Mouse (Mus musculus): ENCODE measurements around the gene Smtn. TPM values are rescaled to one million over a fixed set of nuclear protein-coding genes. Genes with fewer than 3 reads are reported as not detected.

The Smtn gene
- polyA plus RNA-seq, 1 experiment from 2014 or later, result 79.5 TPM

DNA sequence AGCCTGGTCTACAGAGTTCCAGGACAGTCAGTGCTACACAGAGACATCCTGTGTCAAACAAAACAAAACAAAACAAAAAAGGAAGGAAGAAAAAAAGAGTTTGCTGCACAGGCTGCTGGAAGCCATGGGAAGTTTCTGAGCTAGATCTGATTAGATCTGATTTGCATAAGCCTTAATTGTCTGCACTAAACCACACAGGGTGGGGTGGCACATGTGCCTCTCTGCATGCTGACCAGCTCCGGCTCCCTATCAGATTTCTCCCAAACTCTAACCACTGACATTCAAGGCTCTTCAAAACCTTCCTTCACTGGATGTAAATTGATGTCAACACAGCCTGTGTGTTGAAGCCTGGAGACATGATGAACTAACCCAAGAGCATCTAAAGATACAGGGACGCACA, 6.6 kb upstream of the Smtn start:
- Histone ChIP-seq H3K4me3 (no peak overlapping the region), H3K9ac (no peak overlapping the region), H3K4me1 (peaks cover 34% of the 10 kb centered on the region), H3K36me3 (no peaks in the 10 kb centered on the region), H3K27ac (replicated peaks) (peak overlapping the region; percentile 66; the same call in 1 of the 2 replicates), H3K9me3 (0 out of 2 replicates have a peak, but pooled peaks cover 7% of the 10 kb centered on the region), H3K27me3 (replicated peaks) (no peaks in the 10 kb centered on the region), H3K4me2 (no peak overlapping the region)
- WGBS, result 76% methylated on average over 2 of the region's 2 CpGs
- ATAC-seq (ENCODE audit: extremely low read depth, insufficient number of reproducible peaks, low FRiP score, low TSS enrichment), result no peak

DNA sequence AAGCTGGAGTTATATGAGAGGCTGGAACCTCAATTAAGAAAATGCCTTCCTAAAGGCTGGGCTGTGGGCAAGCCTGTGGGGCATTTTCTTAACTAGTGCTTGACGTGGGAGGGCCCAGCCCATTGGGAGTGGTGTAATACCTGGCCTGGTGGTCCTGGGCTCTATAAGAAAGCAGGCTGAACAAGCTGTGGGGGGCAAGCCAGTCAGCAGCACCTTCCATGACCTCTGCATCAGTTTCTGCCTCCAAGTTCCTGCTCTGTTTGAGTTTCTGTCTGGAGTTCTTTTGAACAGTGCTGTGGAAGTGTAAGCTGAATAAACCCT, 5.8 kb upstream of the Smtn start:
- Histone ChIP-seq H3K9ac (peak overlapping the region; percentile 52; the same call in 1 of the 2 replicates), H3K27ac (replicated peaks) (peak overlapping the region; percentile 66)
- no peak for ATAC-seq (ENCODE audit: extremely low read depth, insufficient number of reproducible peaks, low FRiP score, low TSS enrichment)

DNA sequence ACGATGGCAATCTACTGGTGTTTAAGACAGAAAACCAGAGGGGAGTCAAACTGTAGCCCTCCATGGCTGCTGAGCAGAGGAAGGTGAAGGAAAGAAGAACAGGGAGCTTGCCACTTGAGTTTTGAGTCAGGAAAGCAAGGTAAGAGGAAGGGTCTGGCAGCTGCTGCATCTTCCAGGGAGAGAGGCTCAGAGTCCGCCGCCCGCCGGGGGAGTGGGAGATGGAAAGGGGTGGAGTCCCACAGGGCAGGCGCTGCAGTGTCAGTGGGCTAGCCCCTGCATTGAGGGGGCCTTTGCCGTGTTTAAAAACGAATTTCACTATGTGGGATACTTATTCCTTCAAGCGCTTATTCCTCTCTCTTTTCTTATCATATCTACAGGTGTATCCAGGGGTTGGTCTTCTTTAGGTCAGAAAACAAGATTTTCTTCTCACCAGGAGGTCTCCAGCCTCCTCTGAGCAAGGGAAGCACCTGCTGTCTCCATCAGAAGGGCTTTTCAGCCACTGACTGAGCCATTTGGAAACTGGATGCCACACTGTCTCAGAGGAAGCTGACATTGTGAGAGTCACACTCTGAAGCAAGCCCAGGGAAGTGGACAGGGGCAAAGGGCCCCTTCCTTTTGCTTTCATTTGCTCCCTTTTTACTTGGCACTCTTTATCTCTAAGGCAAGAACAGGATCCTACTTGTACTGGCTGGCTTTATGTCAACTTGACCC, 5.3 kb upstream of the Smtn start:
- H3K36me3 ChIP-seq, result no peaks in the 10 kb centered on the region
- no peak for ATAC-seq (ENCODE audit: extremely low read depth, insufficient number of reproducible peaks, low FRiP score, low TSS enrichment)
- H3K27me3 ChIP-seq (replicated peaks), result no peaks in the 10 kb centered on the region
- H3K9ac ChIP-seq, result peak overlapping the region; percentile 52
- H3K4me2 ChIP-seq, result no peak overlapping the region
- 0 out of 2 replicates have a peak, but pooled peaks cover 7% of the 10 kb centered on the region for H3K9me3 ChIP-seq
- H3K27ac ChIP-seq (replicated peaks), result peak overlapping the region; percentile 66
- H3K4me3 ChIP-seq, result no peak overlapping the region
- 20% methylated on average over 9 of the region's 9 CpGs for WGBS
- peaks cover 34% of the 10 kb centered on the region for H3K4me1 ChIP-seq

More for the DNA sequence above, 5.8 kb upstream of the Smtn start:
- WGBS, result 33% methylated on average over 1 of the region's 1 CpGs
- Histone ChIP-seq H3K27me3 (replicated peaks) (no peaks in the 10 kb centered on the region), H3K4me2 (no peak overlapping the region), H3K4me3 (no peak overlapping the region), H3K4me1 (peaks cover 34% of the 10 kb centered on the region), H3K9me3 (0 out of 2 replicates have a peak, but pooled peaks cover 7% of the 10 kb centered on the region), H3K36me3 (no peaks in the 10 kb centered on the region)

DNA sequence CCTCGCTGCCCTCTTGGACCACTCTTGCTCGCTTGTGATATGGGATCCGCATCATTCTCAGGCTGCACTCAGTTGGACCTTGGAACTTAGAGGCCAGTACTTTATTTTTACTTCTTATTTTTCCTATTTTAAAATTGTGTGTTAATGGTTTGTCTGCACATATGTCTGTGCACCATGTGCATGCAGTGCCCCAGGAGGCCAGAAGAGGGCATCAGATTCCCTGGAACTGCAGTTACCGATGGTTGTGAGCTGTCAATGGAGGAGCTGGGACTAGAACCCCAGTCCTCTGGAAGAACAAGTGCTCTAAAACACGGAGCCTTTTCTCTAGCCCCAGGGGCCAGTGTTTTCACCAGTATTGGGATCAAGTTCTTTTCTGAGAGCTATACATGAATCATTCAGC, 4.0 kb upstream of the Smtn start:
- Histone ChIP-seq H3K27me3 (replicated peaks) (no peaks in the 10 kb centered on the region), H3K4me1 (peaks cover 37% of the 10 kb centered on the region), H3K9me3 (0 out of 2 replicates have a peak, but pooled peaks cover 7% of the 10 kb centered on the region), H3K9ac (no peak overlapping the region), H3K4me2 (no peak overlapping the region), H3K36me3 (no peaks in the 10 kb centered on the region), H3K27ac (replicated peaks) (no peak overlapping the region), H3K4me3 (no peak overlapping the region)
- WGBS, result 93% methylated on average over 5 of the region's 5 CpGs
- ATAC-seq (ENCODE audit: extremely low read depth, insufficient number of reproducible peaks, low FRiP score, low TSS enrichment), result no peak

DNA sequence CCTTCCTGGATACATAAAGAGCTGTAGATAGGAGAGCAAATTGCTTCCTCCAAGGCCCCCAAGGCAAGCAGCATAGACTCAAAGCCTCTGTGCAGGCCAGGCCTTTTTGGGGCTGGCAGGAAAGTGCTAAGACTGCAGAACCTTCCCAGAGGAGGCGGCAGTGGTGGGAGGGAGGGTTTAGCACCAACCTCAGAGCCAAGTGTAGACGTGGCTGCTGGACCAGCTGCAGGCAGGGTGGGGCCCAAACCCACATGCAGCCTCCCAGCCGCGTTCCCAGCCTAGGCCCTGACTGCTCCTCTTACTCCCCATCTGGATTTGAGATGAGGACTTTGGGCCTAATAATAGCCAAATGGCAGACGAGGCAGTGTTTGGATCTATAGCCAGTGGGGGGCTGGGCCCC, 2.6 kb upstream of the Smtn start:
- no peaks in the 10 kb centered on the region for H3K36me3 ChIP-seq
- no peak for ATAC-seq (ENCODE audit: extremely low read depth, insufficient number of reproducible peaks, low FRiP score, low TSS enrichment)
- no peak overlapping the region for H3K9ac ChIP-seq
- H3K27me3 ChIP-seq (replicated peaks), result no peaks in the 10 kb centered on the region
- 34% methylated on average over 5 of the region's 5 CpGs for WGBS
- H3K9me3 ChIP-seq, result 0 out of 2 replicates have a peak, but pooled peaks cover 7% of the 10 kb centered on the region
- H3K4me3 ChIP-seq, result no peak overlapping the region
- H3K27ac ChIP-seq (replicated peaks), result peak overlapping the region; percentile 8
- H3K4me1 ChIP-seq, result peaks cover 39% of the 10 kb centered on the region
- H3K4me2 ChIP-seq, result no peak overlapping the region

DNA sequence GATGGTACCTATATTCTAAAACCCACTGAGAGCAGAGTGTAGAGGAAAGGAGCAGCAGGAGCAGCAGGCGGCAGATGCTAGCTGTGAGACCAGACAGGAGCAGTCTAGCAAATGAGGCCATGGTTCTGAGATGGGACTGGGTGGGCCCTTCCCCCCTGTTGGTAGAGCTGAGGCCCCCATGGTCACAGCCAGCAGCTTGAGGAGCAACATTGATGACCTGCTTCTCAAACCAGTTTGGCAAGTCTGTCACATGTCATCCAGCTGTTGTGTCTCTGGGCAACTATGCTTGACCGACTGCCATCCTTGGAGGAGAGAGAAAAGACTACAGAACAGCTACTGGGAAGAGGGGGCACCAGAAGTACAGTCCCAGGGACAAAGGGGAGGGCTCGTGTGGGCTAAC, 1.5 kb upstream of the Smtn start:
- Histone ChIP-seq H3K4me3 (no peak overlapping the region), H3K36me3 (peaks cover 6% of the 10 kb centered on the region), H3K27ac (replicated peaks) (no peak overlapping the region), H3K27me3 (replicated peaks) (no peaks in the 10 kb centered on the region), H3K4me1 (peaks cover 46% of the 10 kb centered on the region), H3K9ac (no peak overlapping the region), H3K4me2 (no peak overlapping the region), H3K9me3 (0 out of 2 replicates have a peak, but pooled peaks cover 7% of the 10 kb centered on the region)
- ATAC-seq (ENCODE audit: extremely low read depth, insufficient number of reproducible peaks, low FRiP score, low TSS enrichment), result no peak
- WGBS, result 69% methylated on average over 3 of the region's 3 CpGs

DNA sequence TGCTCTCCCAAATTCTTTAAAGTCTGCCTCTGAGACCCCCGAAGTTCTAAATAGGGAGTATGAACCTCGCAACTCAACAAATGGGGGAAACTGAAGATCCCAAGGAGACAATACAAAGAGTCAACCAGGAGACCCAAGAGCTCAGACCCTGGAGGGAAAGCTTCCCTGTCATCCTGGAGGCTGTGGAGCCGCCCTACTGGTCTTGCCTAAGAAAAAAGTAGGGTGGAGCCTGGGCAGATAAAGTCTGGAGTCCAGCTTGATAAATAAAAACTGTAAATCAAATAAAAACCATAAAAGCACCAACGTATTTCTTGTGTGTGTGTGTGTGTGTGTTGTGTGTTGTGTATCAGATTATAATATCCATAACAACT, 601 bp downstream of the Smtn start:
- Histone ChIP-seq H3K4me1 (peaks cover 46% of the 10 kb centered on the region), H3K9ac (peak overlapping the region; percentile 77), H3K4me2 (peak overlapping the region; percentile 85), H3K4me3 (peak overlapping the region; percentile 74), H3K36me3 (peaks cover 14% of the 10 kb centered on the region), H3K27ac (replicated peaks) (no peak overlapping the region), H3K27me3 (replicated peaks) (no peaks in the 10 kb centered on the region), H3K9me3 (0 out of 2 replicates have a peak, but pooled peaks cover 7% of the 10 kb centered on the region)
- ATAC-seq (ENCODE audit: extremely low read depth, insufficient number of reproducible peaks, low FRiP score, low TSS enrichment), result no peak
- WGBS, result 70% methylated on average over 4 of the region's 4 CpGs

DNA sequence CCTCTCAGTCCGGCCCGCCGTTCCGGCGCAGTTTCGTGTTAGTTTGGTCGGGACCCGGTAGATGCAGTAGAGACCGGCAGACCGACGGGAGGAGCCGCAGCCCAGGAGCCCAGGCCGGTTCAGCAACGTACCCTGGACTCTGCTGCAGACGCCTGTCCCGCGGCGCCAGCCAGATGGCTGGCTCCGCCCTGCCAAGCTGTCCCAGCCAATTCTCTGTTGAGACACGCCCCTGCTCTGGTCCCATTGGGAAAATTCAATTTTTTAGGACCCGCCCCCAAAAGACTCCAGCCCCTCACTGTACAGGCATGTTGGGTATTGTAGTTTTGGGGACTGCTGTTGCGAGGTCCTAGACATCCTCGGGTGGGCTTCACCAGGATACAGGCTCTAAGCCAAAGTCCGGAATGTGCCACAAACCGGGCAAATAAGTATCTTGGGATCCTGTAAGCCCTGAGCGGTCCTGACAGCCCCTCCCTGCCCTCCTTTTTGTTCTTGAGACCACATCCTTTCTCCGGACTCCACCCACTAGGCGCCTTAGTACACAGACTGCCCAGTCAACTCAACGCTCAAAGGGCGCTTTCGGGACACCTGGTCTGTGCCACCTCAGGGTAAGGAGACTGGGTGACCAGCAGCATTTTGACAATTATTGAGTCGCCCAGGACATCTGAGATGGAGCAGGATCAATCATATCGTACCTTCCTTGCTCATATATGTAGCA, 1.1 kb downstream of the Smtn start:
- peaks cover 49% of the 10 kb centered on the region for H3K4me1 ChIP-seq
- no peaks in the 10 kb centered on the region for H3K27me3 ChIP-seq (replicated peaks)
- H3K27ac ChIP-seq (replicated peaks), result peak overlapping the region; percentile 67; the same call in 1 of the 2 replicates
- H3K36me3 ChIP-seq, result peaks cover 20% of the 10 kb centered on the region
- H3K9ac ChIP-seq, result peak overlapping the region; percentile 87
- whole genome bisulfite sequencing, result 5% methylated on average over 33 of the region's 33 CpGs
- H3K4me2 ChIP-seq, result peak overlapping the region; percentile 85
- 0 out of 2 replicates have a peak, but pooled peaks cover 1% of the 10 kb centered on the region for H3K9me3 ChIP-seq
- peak overlapping the region; percentile 74 for H3K4me3 ChIP-seq
- ATAC-seq (ENCODE audit: extremely low read depth, insufficient number of reproducible peaks, low FRiP score, low TSS enrichment), result peak; percentile 78

DNA sequence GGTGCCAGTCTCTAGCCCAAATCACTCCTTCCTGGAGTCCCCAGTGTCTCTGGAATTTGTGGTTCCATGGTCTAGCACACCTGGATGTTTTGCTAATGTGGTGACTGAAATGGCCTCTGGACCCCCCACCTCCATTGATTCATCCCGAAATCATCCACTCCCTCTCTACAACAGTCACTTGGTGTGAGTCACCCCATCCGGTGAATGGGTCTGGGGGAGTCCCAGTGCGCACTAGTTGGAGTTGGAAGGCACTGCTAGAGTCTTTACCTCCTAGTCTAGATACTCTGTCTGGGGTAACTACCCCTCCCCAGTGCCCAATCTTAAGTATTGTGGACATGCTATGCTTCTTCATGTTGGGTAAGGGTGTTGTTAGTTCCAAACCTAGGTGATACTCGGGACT, 2.1 kb downstream of the Smtn start:
- H3K27me3 ChIP-seq (replicated peaks), result no peaks in the 10 kb centered on the region
- H3K4me2 ChIP-seq, result peak overlapping the region; percentile 85
- H3K4me1 ChIP-seq, result peaks cover 46% of the 10 kb centered on the region
- no peak for ATAC-seq (ENCODE audit: extremely low read depth, insufficient number of reproducible peaks, low FRiP score, low TSS enrichment)
- H3K9me3 ChIP-seq, result no peaks in the 10 kb centered on the region
- peak overlapping the region; percentile 87 for H3K9ac ChIP-seq
- peak overlapping the region; percentile 74 for H3K4me3 ChIP-seq
- peaks cover 29% of the 10 kb centered on the region for H3K36me3 ChIP-seq
- H3K27ac ChIP-seq (replicated peaks), result peak overlapping the region; percentile 67
- WGBS, result 39% methylated on average over 4 of the region's 4 CpGs

DNA sequence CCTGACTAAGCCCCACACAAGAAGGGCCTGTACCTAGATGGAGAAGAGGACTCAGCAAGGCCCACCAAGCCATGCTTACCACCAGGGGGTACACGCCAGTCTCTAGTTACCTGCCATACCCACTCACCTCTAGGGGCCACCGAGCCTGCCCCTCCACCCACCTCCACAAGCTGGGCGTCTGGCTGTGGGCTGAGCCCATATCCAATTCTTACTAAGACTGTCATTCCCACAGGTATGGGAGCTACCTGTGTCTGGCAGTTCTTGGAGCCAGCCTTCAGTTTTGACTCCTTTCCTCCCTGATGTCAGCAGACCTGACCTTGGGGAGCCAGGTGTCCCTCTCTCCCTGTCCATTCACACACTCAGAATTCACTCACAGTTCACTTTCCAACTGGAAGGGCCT, 2.7 kb downstream of the Smtn start:
- peaks cover 41% of the 10 kb centered on the region for H3K4me1 ChIP-seq
- H3K27me3 ChIP-seq (replicated peaks), result no peaks in the 10 kb centered on the region
- H3K4me3 ChIP-seq, result peak overlapping the region; percentile 74
- H3K9me3 ChIP-seq, result no peaks in the 10 kb centered on the region
- H3K36me3 ChIP-seq, result peaks cover 35% of the 10 kb centered on the region
- peak overlapping the region; percentile 67 for H3K27ac ChIP-seq (replicated peaks)
- H3K9ac ChIP-seq, result peak overlapping the region; percentile 87
- peak overlapping the region; percentile 85 for H3K4me2 ChIP-seq
- no peak for ATAC-seq (ENCODE audit: extremely low read depth, insufficient number of reproducible peaks, low FRiP score, low TSS enrichment)
- 67% methylated on average over 3 of the region's 3 CpGs for WGBS

DNA sequence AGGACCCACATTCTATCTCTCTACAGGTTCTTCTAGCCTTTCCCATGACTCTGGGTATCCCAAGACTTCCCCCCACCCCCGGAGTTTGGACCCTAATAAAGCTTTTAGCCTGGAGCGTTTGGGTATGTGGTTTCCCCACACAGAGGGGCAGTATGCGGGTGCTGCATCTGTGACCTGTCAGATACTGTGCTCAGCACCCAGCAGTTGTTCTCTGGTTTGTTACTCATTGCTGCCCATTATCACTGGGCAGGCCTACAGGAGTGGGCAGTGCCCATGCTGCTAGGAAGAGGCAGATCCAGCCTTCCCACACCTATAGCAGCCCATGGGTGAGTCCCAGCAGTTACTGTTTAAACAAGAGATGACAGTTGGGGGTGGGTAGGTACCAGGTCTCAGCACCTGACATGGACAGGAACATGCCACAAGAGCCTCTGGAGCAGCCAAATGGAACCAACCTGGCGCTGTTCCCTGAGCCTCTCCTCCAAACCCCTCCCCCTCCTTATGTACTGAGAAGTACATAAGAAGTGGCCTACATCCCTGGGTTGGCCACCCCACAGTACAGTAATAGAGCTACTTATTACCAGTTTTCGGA, 3.6 kb downstream of the Smtn start:
- peak overlapping the region; percentile 87 for H3K9ac ChIP-seq
- H3K9me3 ChIP-seq, result no peaks in the 10 kb centered on the region
- 87% methylated on average over 5 of the region's 5 CpGs for WGBS
- peak overlapping the region; percentile 85 for H3K4me2 ChIP-seq
- ATAC-seq (ENCODE audit: extremely low read depth, insufficient number of reproducible peaks, low FRiP score, low TSS enrichment), result no peak
- H3K36me3 ChIP-seq, result peaks cover 44% of the 10 kb centered on the region
- H3K27ac ChIP-seq (replicated peaks), result peak overlapping the region; percentile 97
- peak overlapping the region; percentile 74 for H3K4me3 ChIP-seq
- H3K4me1 ChIP-seq, result peaks cover 41% of the 10 kb centered on the region
- no peaks in the 10 kb centered on the region for H3K27me3 ChIP-seq (replicated peaks)

Measured in heart, embryonic 13.5 days (tissue).